Mouse (Mus musculus): ENCODE measurements around the gene 1810046K07Rik. TPM values are rescaled to one million over a fixed set of nuclear protein-coding genes. Genes with fewer than 3 reads are reported as not detected.

The 1810046K07Rik gene
- polyA plus RNA-seq, 1 experiment, result not detected

DNA sequence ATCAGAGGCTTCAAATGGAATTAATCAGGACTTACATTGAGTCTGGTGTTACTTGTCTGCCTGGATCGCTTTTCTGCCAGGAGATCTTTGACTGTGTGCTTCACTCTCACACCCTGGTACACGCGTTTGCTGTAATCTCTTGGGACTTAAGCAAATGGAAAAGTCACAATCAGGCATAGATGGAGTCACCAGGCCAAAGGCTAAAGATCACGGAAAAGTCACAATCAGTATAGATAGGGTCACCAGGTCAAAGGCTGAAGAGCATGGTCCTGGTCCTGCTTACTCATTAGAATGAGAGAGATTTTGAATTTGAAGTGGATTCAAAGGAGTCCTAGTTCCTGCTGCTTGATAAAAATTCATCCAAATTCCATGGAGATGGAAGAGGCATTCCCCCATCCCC is 10.5 kb downstream of the 1810046K07Rik start:
- Histone ChIP-seq H3K27ac (replicated peaks; ENCODE audit: low read depth, low read length) (no peak overlapping the region), H3K4me1 (ENCODE audit: control insufficient read depth, insufficient read depth, insufficient read length, low read length) (no peaks in the 10 kb centered on the region), H3K4me3 (ENCODE audit: insufficient read depth, low read depth, low read length) (no peak overlapping the region)

DNA sequence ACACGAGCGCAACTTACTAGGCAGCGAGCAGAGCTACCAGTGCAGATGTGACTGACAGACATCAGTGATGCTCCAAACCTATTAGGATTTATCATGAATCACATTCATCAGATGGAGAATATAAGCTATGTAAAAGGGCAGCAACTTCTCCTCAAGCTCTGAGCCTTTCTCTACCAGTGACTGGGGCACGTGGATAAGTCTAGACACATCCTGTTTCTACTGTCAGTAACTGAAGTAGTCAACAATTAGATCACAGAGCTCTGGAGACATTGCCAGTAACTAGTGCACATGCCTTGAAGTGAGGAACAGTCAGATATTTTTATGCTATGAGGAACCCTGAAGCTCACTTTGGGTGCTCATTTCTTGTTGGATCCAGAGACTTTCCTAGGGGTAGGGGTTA is 11.4 kb downstream of the 1810046K07Rik start:
- H3K27ac ChIP-seq (replicated peaks; ENCODE audit: low read depth, low read length), result no peak overlapping the region
- H3K4me1 ChIP-seq (ENCODE audit: control insufficient read depth, insufficient read depth, insufficient read length, low read length), result no peaks in the 10 kb centered on the region
- no peak overlapping the region for H3K4me3 ChIP-seq (ENCODE audit: insufficient read depth, low read depth, low read length)

DNA sequence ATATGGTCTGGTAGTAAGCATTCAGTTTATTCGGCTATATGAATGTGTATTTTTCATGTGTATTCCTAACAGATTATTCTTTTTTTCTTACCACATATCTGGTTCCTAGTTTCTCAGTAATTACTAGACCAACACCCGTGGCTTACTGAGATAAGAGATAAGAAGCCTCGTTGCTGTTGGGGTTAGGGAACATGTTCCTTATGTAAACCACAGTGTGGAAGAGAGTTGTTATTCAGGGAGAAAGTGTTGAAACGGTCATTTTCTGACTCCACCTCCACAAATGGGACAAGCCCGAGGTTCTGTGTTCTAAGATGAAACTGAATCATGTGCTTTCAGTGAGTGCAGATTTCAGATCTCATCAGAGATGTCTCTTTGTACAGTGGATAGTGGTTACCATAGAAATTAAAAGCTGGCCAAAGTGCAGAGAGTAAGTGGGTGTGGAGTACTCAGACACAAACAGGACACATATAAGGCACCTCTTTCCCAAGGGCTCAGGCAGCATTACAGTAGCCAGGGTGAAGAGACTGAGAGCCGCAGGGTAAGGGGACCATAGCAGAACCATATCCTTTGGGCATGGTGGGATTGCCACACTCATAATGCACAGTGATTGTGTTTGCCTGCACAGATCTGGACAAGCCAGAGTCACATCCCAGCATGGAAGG is 13.2 kb downstream of the 1810046K07Rik start:
- H3K27ac ChIP-seq (replicated peaks; ENCODE audit: low read depth, low read length), result no peak overlapping the region
- no peaks in the 10 kb centered on the region for H3K4me1 ChIP-seq (ENCODE audit: control insufficient read depth, insufficient read depth, insufficient read length, low read length)
- H3K4me3 ChIP-seq (ENCODE audit: insufficient read depth, low read depth, low read length), result no peak overlapping the region

DNA sequence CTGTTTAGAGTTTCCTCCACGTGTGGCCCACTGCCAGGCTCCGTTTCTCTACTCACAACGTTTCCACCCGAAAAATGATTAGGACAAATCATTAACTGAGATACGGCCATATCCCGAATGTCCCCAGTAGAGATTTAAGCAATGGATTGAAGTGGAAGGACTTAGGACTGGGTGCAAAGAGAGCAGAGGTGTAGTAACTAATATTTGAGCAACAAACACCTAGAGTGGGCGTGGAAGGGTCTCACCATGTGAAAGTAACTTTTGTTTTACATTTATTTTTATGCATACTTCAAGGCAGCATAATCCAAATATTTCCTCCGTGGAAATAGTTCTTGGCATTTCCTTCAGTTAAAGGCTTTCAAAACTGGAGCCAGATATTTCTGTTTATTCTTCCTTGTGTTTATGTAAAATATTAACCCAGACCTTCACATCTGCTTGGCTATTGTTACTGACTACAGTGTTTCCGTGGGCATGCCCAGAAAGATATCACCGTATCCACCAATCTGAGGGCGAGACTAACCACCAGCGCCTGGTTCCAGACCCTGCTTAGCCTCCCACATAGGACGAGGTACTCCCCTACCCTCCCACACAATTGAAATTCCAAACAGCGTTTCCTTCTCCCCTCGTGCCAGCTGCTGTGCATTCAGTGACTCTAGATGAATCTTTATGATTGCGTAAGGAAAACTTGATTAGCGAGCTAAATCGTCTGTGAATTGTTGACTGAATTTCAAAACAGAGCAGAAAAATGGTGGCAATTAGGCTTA is 16.0 kb downstream of the 1810046K07Rik start:
- no peak overlapping the region for H3K4me3 ChIP-seq (ENCODE audit: insufficient read depth, low read depth, low read length)
- H3K27ac ChIP-seq (replicated peaks; ENCODE audit: low read depth, low read length), result no peak overlapping the region
- no peaks in the 10 kb centered on the region for H3K4me1 ChIP-seq (ENCODE audit: control insufficient read depth, insufficient read depth, insufficient read length, low read length)

DNA sequence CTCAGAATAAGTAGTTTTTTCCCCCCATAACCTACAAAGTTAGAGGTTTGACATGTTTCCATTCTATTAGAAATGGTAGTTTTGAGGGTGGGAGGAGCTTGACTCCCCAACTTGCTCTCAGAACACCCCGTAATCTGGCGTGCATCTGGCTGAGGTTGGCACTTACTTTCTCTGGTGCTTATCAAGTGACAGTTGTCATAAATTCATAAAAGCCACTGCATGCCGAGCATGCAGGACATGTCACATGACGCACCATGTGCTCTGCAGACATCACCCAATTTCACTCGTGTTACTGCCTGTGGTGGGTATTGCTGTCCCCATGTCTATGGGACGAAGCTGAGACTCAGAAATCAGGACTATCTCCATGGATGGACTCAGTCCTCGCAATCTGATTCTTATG is 18.2 kb downstream of the 1810046K07Rik start:
- no peak overlapping the region for H3K4me3 ChIP-seq (ENCODE audit: insufficient read depth, low read depth, low read length)
- no peak overlapping the region for H3K27ac ChIP-seq (replicated peaks; ENCODE audit: low read depth, low read length)
- no peaks in the 10 kb centered on the region for H3K4me1 ChIP-seq (ENCODE audit: control insufficient read depth, insufficient read depth, insufficient read length, low read length)

DNA sequence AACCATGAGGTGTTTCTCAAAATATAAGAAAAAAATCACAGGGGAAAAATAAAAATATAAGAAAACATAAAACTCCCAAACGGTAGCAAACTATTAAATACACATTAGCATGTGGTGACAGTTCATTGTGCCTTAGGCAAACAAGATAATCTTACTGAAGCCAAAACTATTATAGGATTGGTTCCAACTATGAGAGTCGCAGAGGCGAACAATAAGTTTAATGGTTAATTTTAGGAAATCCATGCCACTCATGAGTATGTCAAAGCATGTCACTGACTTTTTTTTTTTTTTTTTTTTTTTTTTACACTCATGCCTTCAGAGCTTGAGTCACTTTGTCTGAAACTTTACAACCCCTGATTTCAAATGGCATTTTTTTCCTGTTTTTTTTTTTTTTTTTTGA is 22.4 kb downstream of the 1810046K07Rik start:
- H3K27ac ChIP-seq (replicated peaks; ENCODE audit: low read depth, low read length), result no peak overlapping the region
- no peaks in the 10 kb centered on the region for H3K4me1 ChIP-seq (ENCODE audit: control insufficient read depth, insufficient read depth, insufficient read length, low read length)

DNA sequence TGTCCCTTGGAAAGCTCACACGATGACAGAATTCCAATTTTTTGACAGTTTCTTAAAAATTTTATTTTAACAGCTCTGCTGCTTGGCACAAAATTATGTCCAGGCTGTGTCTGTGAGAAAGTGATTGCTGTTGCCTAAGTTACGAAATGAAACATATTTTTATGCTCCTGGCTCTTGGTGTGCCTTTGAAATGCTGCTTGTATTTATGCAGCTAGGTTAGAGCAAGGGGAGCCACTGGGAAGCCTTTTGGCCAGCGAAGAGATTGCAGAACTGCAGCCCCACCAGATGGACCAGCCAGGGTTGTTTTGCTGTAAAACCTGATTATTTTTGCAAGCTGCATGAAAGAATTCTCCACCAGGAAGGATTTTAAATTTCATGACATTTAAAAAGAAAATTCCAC is 23.6 kb downstream of the 1810046K07Rik start:
- no peak overlapping the region for H3K27ac ChIP-seq (replicated peaks; ENCODE audit: low read depth, low read length)
- H3K4me1 ChIP-seq (ENCODE audit: control insufficient read depth, insufficient read depth, insufficient read length, low read length), result no peaks in the 10 kb centered on the region
- H3K4me3 ChIP-seq (ENCODE audit: insufficient read depth, low read depth, low read length), result no peak overlapping the region

More for the DNA sequence above, 22.4 kb downstream of the 1810046K07Rik start:
- no peak overlapping the region for H3K4me3 ChIP-seq (ENCODE audit: insufficient read depth, low read depth, low read length)

DNA sequence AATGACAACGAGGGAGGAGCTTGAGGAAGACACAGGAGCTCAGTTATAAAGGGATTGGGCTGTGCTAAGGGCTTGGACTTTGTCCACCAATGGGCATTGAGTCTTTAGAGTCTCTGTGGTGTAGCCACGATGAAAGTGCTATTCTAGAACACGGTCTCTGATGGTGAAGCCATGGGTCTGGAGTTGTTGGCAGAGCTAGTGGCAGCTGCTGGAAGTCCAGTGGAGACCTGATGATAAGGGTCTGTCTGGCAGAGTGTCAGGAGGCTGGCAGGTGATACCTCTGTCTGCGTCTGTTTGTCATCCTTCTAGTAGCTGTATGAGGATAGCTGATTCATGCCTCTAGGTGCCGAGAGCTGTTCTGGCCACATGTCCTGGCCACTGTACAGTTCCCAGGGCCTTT is 24.7 kb downstream of the 1810046K07Rik start:
- H3K27ac ChIP-seq (replicated peaks; ENCODE audit: low read depth, low read length), result no peak overlapping the region

DNA sequence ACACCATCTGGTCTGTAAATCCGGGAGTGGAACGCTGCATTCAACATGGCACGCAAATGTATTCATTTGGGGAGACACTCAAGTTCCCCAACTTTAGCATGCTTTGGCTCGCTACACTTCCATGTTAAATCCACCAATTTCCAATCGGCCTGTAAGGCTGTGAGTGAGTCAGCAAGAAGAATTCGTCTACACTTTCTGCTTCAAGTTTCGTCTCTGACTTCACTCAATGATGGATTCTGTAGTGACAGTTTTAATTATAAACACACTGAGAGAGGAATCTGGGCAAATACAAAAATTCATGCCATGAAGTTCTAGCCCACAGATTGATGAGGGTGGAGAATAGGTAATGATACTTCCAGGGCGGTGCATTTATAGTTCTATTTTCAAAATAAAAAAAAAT is 35.2 kb downstream of the 1810046K07Rik start:
- Histone ChIP-seq H3K4me1 (ENCODE audit: control insufficient read depth, insufficient read depth, insufficient read length, low read length) (no peaks in the 10 kb centered on the region), H3K27ac (replicated peaks; ENCODE audit: low read depth, low read length) (no peak overlapping the region), H3K4me3 (ENCODE audit: insufficient read depth, low read depth, low read length) (no peak overlapping the region)

More for the DNA sequence above, 24.7 kb downstream of the 1810046K07Rik start:
- no peak overlapping the region for H3K4me3 ChIP-seq (ENCODE audit: insufficient read depth, low read depth, low read length)
- H3K4me1 ChIP-seq (ENCODE audit: control insufficient read depth, insufficient read depth, insufficient read length, low read length), result no peaks in the 10 kb centered on the region

DNA sequence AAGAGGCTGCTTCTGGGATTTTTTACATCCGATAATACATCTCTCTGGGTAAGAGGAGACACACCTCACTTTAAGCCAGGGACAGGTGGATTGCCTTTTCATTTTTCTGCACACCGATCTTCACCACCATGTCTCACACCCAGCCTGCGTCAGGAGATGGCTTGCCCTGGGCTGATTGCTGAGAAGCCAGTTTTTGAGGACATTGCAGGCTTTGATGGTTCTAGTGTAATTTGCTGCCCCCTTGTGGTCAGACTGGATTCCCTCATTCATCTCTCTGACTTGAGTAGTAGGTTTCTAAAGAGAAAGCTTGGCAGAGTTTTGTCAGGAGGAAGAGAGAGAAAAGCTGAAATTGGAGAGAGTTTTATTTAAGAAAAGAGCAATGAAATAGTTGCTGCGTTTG is 36.0 kb downstream of the 1810046K07Rik start:
- Histone ChIP-seq H3K4me1 (ENCODE audit: control insufficient read depth, insufficient read depth, insufficient read length, low read length) (no peaks in the 10 kb centered on the region), H3K27ac (replicated peaks; ENCODE audit: low read depth, low read length) (no peak overlapping the region), H3K4me3 (ENCODE audit: insufficient read depth, low read depth, low read length) (no peak overlapping the region)

DNA sequence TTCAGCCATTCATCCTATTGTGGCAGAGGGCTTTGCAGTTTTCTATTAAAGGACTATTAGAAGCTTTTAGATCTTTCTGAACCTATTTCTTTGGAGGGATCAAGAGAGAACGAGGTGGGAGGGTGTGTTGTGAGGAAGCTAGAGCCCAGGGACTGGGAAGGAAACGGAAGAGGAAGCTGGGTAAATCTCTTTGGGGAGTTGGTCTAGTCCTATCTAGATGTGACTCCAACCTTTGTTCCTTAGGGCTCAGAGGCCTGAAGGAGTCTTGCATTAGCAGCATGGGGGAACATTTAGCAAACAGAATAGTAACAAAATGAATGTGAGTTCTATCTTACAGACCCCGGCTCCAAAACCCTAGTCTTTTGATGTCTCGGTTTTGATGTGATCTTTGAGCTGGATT is 37.7 kb downstream of the 1810046K07Rik start:
- Histone ChIP-seq H3K4me3 (ENCODE audit: insufficient read depth, low read depth, low read length) (no peak overlapping the region), H3K4me1 (ENCODE audit: control insufficient read depth, insufficient read depth, insufficient read length, low read length) (no peaks in the 10 kb centered on the region), H3K27ac (replicated peaks; ENCODE audit: low read depth, low read length) (no peak overlapping the region)

DNA sequence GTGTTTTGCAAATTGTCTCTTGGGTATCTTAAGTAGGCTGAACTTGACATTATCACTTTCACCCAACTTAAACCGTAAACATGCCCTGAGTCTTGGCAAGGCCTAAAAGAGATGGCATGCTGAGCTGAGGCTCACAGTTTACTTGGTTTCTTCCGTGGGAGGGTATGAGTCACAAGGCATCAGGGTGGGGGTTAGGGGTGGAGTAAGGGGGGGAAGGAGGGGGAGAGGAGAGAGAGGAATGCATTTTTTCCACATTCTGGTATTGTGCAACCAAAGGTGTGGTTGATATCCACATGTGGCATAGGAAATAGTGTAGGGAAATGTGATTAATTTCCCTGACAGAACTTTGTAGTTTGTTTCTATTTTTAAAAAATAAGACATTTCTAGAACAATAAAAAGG is 42.6 kb downstream of the 1810046K07Rik start:
- H3K4me1 ChIP-seq (ENCODE audit: control insufficient read depth, insufficient read depth, insufficient read length, low read length), result no peaks in the 10 kb centered on the region
- H3K27ac ChIP-seq (replicated peaks; ENCODE audit: low read depth, low read length), result no peak overlapping the region
- no peak overlapping the region for H3K4me3 ChIP-seq (ENCODE audit: insufficient read depth, low read depth, low read length)

DNA sequence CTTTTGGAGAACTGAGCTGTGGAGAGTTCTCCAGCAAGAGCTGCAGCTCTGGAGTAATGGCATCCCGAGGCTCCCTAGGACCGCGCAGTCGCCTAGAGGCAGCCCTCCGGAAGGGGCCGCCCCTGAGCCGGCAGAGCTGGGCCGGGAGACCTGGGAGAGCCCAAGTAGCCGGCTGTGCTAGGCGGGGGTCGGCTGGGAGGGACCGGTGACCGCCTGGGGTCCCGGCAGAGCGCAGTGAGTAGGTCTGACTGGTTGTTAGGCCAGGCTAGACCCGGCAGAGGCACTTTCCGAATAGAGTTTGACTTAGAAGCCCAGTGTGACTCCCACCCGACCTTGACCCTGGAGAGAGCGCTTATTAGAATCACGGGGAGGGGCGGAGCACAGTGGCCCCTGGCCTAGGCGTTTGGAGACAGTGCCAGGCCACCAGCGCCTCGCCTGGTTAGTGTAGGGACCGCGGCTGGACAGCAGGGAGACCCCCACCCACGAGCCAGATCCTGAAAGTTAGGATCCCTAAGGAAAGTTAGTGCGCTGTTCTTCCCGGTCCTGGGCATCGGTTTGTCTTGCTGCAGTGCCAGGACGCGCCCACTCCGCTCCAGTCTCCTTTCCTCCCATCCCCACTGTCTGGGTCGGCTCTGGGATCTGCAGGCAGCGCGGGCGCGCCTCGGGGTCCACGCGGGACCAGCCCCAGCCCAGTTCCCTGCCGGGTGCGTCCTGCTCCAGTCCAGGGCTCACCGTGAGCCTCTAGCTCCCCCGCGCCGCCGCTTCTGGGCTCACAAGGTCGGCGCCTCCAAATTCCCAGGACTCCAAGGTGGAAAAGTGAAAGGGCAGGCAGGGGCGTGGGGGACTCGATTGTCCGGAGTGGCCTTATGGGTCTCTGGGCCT is 50.0 kb downstream of the 1810046K07Rik start, which contains the start of gene Colca2:
TSS of gene Colca2 (minus strand) at position 70 of the 882 bp plus-strand sequence.
- Histone ChIP-seq H3K27ac (replicated peaks; ENCODE audit: low read depth, low read length) (peak within 1 kb of the TSS; percentile 99), H3K4me1 (ENCODE audit: control insufficient read depth, insufficient read depth, insufficient read length, low read length) (no peaks in the 10 kb centered on the region), H3K4me3 (ENCODE audit: insufficient read depth, low read depth, low read length) (peak within 1 kb of the TSS; percentile 95)

DNA sequence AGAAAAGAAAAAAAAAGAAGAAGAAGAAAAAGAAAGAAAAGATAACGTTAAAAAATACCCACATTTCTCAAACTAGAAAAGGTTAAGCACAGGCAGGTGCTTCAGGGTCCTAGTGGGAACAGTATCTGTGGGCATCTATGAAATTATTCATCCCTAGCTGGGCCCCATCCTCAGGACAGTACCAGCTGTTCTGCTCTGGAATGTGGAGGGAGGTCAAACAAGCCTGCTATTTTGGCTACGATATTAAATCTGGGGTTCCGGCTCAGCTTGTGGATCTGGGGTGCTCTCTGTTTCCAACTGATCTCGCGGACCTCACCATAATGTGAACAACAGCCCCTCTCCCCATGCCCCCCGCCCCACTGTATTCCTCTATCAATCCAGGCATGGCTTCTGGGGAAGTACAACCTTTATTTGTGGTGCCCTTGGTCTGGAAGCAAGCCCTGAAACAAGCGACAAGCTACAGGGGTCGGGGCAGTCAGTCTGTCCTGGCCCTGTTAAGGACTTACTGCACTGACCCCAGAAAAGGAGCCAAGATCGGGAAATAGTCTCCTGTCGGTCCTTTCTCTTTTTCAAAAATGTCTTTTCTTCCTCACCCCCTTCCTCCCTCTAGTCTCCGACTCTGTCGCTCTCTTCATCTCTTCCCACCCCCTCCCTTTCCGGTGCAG is 50.8 kb downstream of the 1810046K07Rik start:
- Histone ChIP-seq H3K4me1 (ENCODE audit: control insufficient read depth, insufficient read depth, insufficient read length, low read length) (no peaks in the 10 kb centered on the region), H3K27ac (replicated peaks; ENCODE audit: low read depth, low read length) (peak overlapping the region; percentile 99), H3K4me3 (ENCODE audit: insufficient read depth, low read depth, low read length) (peak overlapping the region; percentile 95)

DNA sequence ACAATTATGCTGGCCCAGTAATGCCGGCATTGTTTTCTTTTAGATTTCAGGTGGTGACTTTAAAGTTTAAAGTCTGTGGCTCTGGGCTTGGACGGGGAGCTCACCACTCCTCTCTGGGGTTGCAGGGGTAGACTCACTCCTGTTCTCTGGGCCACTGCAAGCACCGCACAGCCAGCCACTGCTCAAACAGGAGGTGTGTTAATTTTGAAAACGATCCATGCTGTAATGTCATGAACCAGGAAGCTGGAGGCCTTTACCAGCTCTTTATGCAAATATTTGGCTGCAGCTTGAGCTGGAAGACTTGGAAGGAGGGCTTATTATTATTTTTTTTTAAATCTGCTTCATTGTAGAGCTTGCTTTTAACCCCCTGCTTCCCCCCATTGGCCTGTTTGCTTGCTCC is 54.0 kb downstream of the 1810046K07Rik start:
- no peak overlapping the region for H3K27ac ChIP-seq (replicated peaks; ENCODE audit: low read depth, low read length)

More for the DNA sequence above, 54.0 kb downstream of the 1810046K07Rik start:
- Histone ChIP-seq H3K4me3 (ENCODE audit: insufficient read depth, low read depth, low read length) (no peak overlapping the region), H3K4me1 (ENCODE audit: control insufficient read depth, insufficient read depth, insufficient read length, low read length) (no peaks in the 10 kb centered on the region)
